Mouse (Mus musculus): ENCODE data around the gene Tmbim4. TPM values are rescaled to one million over a fixed set of nuclear protein-coding genes. Genes with fewer than 3 reads are reported as not detected.

The Tmbim4 gene
- total RNA-seq, 2 experiments from 2014 or later: 60.8 to 70.3 TPM

Other genes starting within 250 kb of the Tmbim4 start
- gene Helb, start 88.6 kb upstream of the Tmbim4 start, total RNA-seq (2021): 1 to 10 TPM; 3.3 to 3.6 TPM
- gene Irak3, start 540 bp downstream of the Tmbim4 start, total RNA-seq (2021): under 1 TPM; 0.41 to 0.44 TPM
- 10 to 100 TPM; 18.4 to 20.3 TPM for gene Llph, start 25.5 kb downstream of the Tmbim4 start, total RNA-seq (2021)